Mouse (Mus musculus) megakaryocyte, embryonic 14.5 days (primary cell): ENCODE measurements at regions not wholly inside any gene's neighbourhood (a gene's known extent, or its start where the extent isn't known, plus 50 kb on each side); places are given as distances from the start of the nearest gene placed in this dataset.

ENCODE experiments used
- FLI1 ChIP-seq: IDR thresholded peaks from 2 replicates; pipeline ENCODE4 v1.6.1; 2012; ENCODE audit warnings: low read length, inconsistent platforms, mixed read lengths
- GATA1 ChIP-seq: IDR thresholded peaks from 3 replicates; pipeline ENCODE4 v1.6.1; 2012; ENCODE audit warnings: mixed read lengths, low read length, inconsistent platforms, borderline replicate concordance

DNA sequence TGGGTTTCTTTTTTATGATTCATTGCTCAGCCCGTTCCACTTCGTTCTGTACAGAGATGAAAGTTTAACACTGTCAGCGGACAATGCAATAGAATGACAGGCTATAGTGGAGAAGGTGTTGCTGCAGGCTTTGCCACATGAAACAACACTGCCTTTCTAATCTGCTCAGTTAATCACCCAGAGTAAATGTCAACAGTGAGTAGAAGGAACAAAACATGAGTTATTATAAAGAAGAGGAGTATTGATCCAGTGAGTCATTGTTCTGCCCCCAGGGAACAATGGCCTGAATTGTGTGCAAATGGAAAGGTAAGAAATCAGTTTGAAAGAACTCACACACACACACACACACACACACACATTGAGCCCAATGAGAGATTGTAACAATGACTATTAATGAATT, 118.2 kb downstream of the Qrsl1 start:
- TF ChIP-seq GATA1: no peak
- no peak for TF ChIP-seq FLI1
